Mouse (Mus musculus) heart, embryonic 14.5 days (tissue): Measurements from ENCODE around the gene Gga1. TPM values are rescaled to one million over a fixed set of nuclear protein-coding genes. Genes with fewer than 3 reads are reported as not detected.

ENCODE experiments used
- ATAC-seq: fragments of 200-750 bp; cut with Nextera tagmentation; 2 replicates; pipeline ENCODE4 v1.8.0; 2017; ENCODE audit warnings: low read depth, moderate TSS enrichment; ENCODE audit not compliant: insufficient number of reproducible peaks, insufficient read depth, low FRiP score
- H3K27ac ChIP-seq, 2 experiments: fragments of 200-500 bp in 1 of 2; fragments of 300-500 bp in 1 of 2; sonication (generic) in 1 of 2; replicated peaks in 1 of 2; 2 replicates each; pipeline ENCODE4 v1.5.1; 2012 to 2014; ENCODE audit warnings: low read depth in 2 of 2, low read length in 2 of 2, control low read depth in 1 of 2, mild to moderate bottlenecking in 1 of 2, mixed read lengths in 1 of 2; ENCODE audit not compliant: control insufficient read depth in 1 of 2, insufficient read depth in 1 of 2
- H3K27me3 ChIP-seq: fragments of 300-500 bp; sonication (generic); 2 replicates; pipeline ENCODE4 v1.6.1; 2014; ENCODE audit warnings: mild to moderate bottlenecking, low read length, control low read depth; ENCODE audit not compliant: control insufficient read depth, insufficient read depth
- H3K36me3 ChIP-seq: fragments of 300-500 bp; sonication (generic); 2 replicates; pipeline ENCODE4 v1.6.1; 2014; ENCODE audit warnings: mild to moderate bottlenecking, control low read depth, low read length, mixed read lengths; ENCODE audit not compliant: control insufficient read depth, insufficient read depth
- H3K4me1 ChIP-seq, 2 experiments: fragments of 200-500 bp in 1 of 2; fragments of 300-500 bp in 1 of 2; sonication (generic) in 1 of 2; 2 replicates each; pipeline ENCODE4 v1.6.1; 2012 to 2014; ENCODE audit warnings: low read length in 2 of 2, control low read depth in 1 of 2, mixed read lengths in 1 of 2; ENCODE audit not compliant: control insufficient read depth in 2 of 2, insufficient read depth in 2 of 2
- H3K4me2 ChIP-seq: fragments of 300-500 bp; sonication (generic); 2 replicates; pipeline ENCODE4 v1.6.1; 2014; ENCODE audit warnings: mild to moderate bottlenecking, low read length
- H3K4me3 ChIP-seq, 2 experiments: fragments of 200-500 bp in 1 of 2; fragments of 300-500 bp in 1 of 2; sonication (generic) in 1 of 2; 2 replicates each; pipeline ENCODE4 v1.5.1; 2012 to 2014; ENCODE audit warnings: low read length in 2 of 2, mild to moderate bottlenecking in 2 of 2, control low read depth in 1 of 2, low read depth in 1 of 2, moderate library complexity in 1 of 2; ENCODE audit not compliant: control insufficient read depth in 1 of 2, insufficient read depth in 1 of 2
- H3K9ac ChIP-seq: fragments of 300-500 bp; sonication (generic); 2 replicates; pipeline ENCODE4 v1.6.1; 2014; ENCODE audit warnings: mild to moderate bottlenecking, low read length
- H3K9me3 ChIP-seq: fragments of 300-500 bp; sonication (generic); 2 replicates; pipeline ENCODE4 v1.6.1; 2016; ENCODE audit warnings: low read length, control low read depth; ENCODE audit not compliant: control insufficient read depth
- WGBS: fragments of 180-500 bp; shearing (Covaris S2); extraction: QIAGEN DNeasy Blood & Tissue Kit; methylation state at CpG from one replicate; pipeline ENCODE4 v1.1.7; 2014; 5-methylcytosine and 5-hydroxymethylcytosine counted together
- polyA plus RNA-seq: library from polyadenylated mRNA; unstranded; fragments of >200 nt; fragmentation: Nextera tagmentation; extraction: Ambion mirVana; gene quantifications from 2 replicates; pipeline ENCODE4 v1.2.1, GENCODE M21; 2014

Gene Gga1
- polyA plus RNA-seq, 1 experiment from 2014 or later: 33.2 TPM

GRCm38 (mm10) chr15:78896149-78896548, 19.2 kb downstream of the Gga1 start:
- 80% methylated on average over 3 of the region's 3 CpGs for whole genome bisulfite sequencing
- Histone ChIP-seq H3K36me3 (peaks cover 40% of the 10 kb centered on the region), H3K4me3 (no peak overlapping the region), H3K9me3 (no peaks in the 10 kb centered on the region), H3K4me1 (peaks cover 58 to 79% of the 10 kb centered on the region in 2 experiments), H3K9ac (no peak overlapping the region; the same call in 1 of the 2 replicates), H3K27ac (no peak overlapping the region), H3K4me2 (no peak overlapping the region), H3K27me3 (no peaks in the 10 kb centered on the region)
- no peak for ATAC-seq

- no peak overlapping the region; the same call in 1 of the 2 replicates for H3K9ac ChIP-seq
- H3K4me1 ChIP-seq: peaks cover 55 to 74% of the 10 kb centered on the region in 2 experiments
- H3K27me3 ChIP-seq: no peaks in the 10 kb centered on the region
- 78% methylated on average over 4 of the region's 4 CpGs for WGBS
- H3K4me3 ChIP-seq: no peak overlapping the region
- no peaks in the 10 kb centered on the region for H3K9me3 ChIP-seq
- no peak for ATAC-seq
- no peak overlapping the region for H3K4me2 ChIP-seq
- H3K36me3 ChIP-seq: peaks cover 35% of the 10 kb centered on the region
- no peak overlapping the region; a peak in 1 of 4 replicates for H3K27ac ChIP-seq
Observed at GRCm38 (mm10) chr15:78897488-78897887, 20.5 kb downstream of the Gga1 start.

- 39% methylated on average over 6 of the region's 6 CpGs for WGBS
- peaks cover 45 to 66% of the 10 kb centered on the region in 2 experiments for H3K4me1 ChIP-seq
- H3K9me3 ChIP-seq: no peaks in the 10 kb centered on the region
- H3K4me3 ChIP-seq: peak overlapping the region in 1 of 2 experiments; percentile 82; a peak in 2 of 4 replicates
- H3K27ac ChIP-seq: peak overlapping the region in 1 of 2 experiments; percentile 80; a peak in 2 of 4 replicates
- peak overlapping the region; percentile 87 for H3K9ac ChIP-seq
- no peak for ATAC-seq
- H3K4me2 ChIP-seq: peak overlapping the region; percentile 92
- H3K27me3 ChIP-seq: no peaks in the 10 kb centered on the region
- peaks cover 34% of the 10 kb centered on the region for H3K36me3 ChIP-seq
Observed at GRCm38 (mm10) chr15:78898507-78899001, 21.6 kb downstream of the Gga1 start.

DNA sequence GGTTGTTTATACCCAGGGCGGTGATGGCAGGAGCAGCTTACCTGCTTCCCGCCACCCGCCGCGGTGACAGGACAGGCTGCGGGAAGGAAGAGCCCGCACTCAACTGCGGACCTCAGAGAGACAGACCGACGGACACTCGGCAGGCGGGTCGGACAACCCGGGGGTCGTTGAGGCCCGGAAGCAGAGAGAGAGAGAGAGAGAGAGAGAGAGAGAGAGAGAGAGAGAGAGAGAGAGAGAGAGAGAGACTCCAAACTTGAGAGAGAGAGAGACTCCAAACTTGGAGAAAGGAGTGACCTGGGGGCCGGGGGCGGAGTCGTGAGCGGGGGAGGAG, 22.4 kb downstream of the Gga1 start, which contains the start of gene Gm49510:
Gene Gm49510 (plus strand): TSS at position 259 of the 331 bp plus-strand sequence.
- Histone ChIP-seq H3K9ac (peak within 1 kb of the TSS; percentile 87), H3K4me2 (peak within 1 kb of the TSS; percentile 92), H3K4me1 (peaks cover 37 to 57% of the 10 kb centered on the region in 2 experiments), H3K36me3 (peaks cover 37% of the 10 kb centered on the region), H3K4me3 (peak within 1 kb of the TSS; percentile 82 to 95), H3K27ac (peak within 1 kb of the TSS; percentile 70 to 80), H3K27me3 (no peaks in the 10 kb centered on the region), H3K9me3 (no peaks in the 10 kb centered on the region)
- WGBS: under 1% methylated on average over 19 of the region's 20 CpGs
- 0 out of 2 replicates have a peak, but pooled peaks have one; percentile 28 for ATAC-seq

DNA sequence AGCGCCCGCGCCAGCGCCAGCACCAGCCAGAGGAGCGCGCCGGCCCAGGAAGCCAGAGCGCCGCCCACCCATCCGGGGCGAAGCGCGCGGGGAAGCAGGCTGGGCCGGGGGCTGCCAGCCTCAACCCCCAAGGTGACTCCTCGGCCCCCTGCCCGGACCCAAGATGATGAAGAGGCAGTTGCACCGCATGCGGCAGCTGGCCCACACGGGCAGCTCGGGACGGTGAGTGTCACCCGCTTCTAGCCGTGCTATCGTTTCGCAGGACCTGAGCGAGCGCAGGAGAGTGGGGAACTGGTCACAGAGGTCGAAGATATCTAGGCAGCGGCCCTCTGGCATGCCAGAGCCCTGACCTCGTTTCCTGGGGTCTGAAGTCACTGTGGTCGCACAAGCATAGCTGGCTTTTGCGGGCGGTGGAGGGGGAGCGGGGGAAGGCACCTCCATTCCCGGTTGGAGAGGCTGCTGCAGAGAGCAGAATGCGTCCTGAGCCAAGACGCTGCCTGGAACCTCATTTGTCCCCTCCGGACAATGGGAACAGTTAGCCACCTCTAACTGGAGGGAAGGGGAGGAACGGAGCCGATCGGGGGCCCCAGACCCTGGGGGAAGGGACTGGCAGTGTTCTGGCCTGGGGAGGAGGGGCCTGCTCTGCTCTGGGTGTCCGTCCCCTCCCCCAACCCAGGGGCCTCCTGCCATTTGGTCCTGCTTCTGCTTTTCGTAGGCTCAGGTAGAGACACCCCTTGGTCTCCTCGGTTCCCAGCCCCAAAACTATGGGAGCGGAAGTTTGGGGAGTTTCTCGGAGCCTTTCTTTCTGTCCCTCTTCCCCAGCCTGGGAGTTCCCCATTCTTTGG, 23.0 kb downstream of the Gga1 start, which contains the start of gene Sh3bp1:
Gene Sh3bp1 (plus strand): TSS at position 29 of the 845 bp plus-strand sequence.
- peaks cover 39% of the 10 kb centered on the region for H3K36me3 ChIP-seq
- H3K4me1 ChIP-seq: peaks cover 31 to 52% of the 10 kb centered on the region in 2 experiments
- peak within 1 kb of the TSS; percentile 82 to 95 for H3K4me3 ChIP-seq
- peak within 1 kb of the TSS; percentile 70 to 80 for H3K27ac ChIP-seq
- H3K27me3 ChIP-seq: no peaks in the 10 kb centered on the region
- WGBS: under 1% methylated on average over 34 of the region's 47 CpGs
- H3K9me3 ChIP-seq: no peaks in the 10 kb centered on the region
- no peak for ATAC-seq
- peak within 1 kb of the TSS; percentile 87 for H3K9ac ChIP-seq
- H3K4me2 ChIP-seq: peak within 1 kb of the TSS; percentile 92

DNA sequence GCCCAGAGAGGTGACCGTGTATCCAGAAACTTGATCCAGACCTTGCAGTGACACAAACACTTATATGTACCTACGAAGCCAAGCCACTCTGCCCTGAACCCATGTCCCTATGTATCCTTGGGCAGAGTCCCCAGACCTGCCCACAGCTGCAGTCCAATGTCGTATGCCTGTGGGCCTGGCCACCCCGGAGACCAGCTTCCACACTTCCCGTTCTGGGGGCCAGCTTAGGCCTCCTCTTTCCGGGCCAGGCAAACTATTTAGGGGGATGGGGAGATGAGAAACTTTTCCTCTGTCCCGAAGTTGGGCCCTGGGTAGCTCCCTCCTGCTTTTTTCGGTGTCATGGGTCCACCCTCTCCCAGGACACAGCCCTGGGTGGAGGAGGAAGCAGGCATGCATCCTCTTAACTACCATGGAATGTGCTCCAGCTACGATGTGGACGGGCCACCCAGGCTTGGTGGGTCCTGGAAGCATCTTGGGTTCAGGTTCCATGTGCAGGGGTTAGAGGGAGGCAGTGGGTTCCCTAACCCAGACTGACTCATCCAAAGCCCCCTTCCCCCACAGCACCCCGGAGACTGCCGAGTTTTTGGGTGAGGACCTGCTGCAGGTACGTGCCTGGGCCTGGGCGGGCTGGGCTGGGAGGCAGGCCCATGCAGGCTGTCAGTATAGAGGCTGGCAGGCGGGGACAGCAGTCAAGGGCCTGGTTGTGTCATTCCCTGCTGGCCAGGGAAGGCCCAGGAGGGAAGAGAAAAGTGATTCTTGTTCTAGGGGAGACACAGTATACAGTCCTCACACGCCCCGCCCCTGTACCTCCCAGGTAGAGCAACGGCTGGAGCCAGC, 23.8 kb downstream of the Gga1 start:
- peaks cover 43% of the 10 kb centered on the region for H3K36me3 ChIP-seq
- H3K9ac ChIP-seq: peak overlapping the region; percentile 87
- peak overlapping the region; percentile 82 to 95 for H3K4me3 ChIP-seq
- peak overlapping the region; percentile 92 for H3K4me2 ChIP-seq
- no peak for ATAC-seq
- whole genome bisulfite sequencing: 13% methylated on average over 18 of the region's 18 CpGs
- H3K27ac ChIP-seq: peak overlapping the region in 1 of 2 experiments; percentile 80; a peak in 3 of 4 replicates
- H3K9me3 ChIP-seq: no peaks in the 10 kb centered on the region
- H3K4me1 ChIP-seq: peaks cover 28 to 47% of the 10 kb centered on the region in 2 experiments
- no peaks in the 10 kb centered on the region for H3K27me3 ChIP-seq

DNA sequence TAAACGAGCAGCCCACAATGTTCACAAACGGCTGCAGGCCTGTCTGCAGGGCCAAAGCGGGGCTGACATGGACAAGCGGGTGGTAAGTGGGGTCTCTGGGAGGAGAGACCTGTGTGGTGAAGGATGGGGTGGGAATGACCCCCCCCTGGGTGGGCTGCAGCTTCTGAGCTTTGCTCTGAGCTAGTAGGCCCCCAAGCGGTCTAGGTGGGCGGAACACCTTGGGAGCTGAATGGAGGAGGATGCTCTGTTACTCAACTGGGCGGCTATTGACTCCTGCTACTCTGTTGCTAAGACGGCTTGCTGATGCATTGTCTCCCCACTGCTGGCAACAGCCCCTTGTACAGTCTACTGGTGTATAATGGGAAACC, 24.4 kb downstream of the Gga1 start:
- whole genome bisulfite sequencing: 58% methylated on average over 8 of the region's 8 CpGs
- Histone ChIP-seq H3K4me1 (peaks cover 23 to 41% of the 10 kb centered on the region in 2 experiments), H3K27me3 (no peaks in the 10 kb centered on the region), H3K36me3 (peaks cover 46% of the 10 kb centered on the region), H3K9ac (peak overlapping the region; percentile 87; the same call in 1 of the 2 replicates), H3K27ac (no peak overlapping the region), H3K9me3 (no peaks in the 10 kb centered on the region), H3K4me3 (peak overlapping the region in 1 of 2 experiments; percentile 82; a peak in 1 of 4 replicates), H3K4me2 (peak overlapping the region; percentile 92)
- ATAC-seq: no peak
